Mouse (Mus musculus): Measurements from ENCODE around the gene Parvb. TPM values are rescaled to one million over a fixed set of nuclear protein-coding genes. Genes with fewer than 3 reads are reported as not detected.
"Not testable (repeated sequence)": the region's sequence is repeated elsewhere in the genome, so short reads cannot be mapped to it uniquely, and the experiment has no call there.

Gene Parvb
- polyA plus RNA-seq, 1 experiment from 2014 or later, result 21.1 TPM

- Histone ChIP-seq H3K4me3 (ENCODE audit: low read depth, low read length) (no peak overlapping the region), H3K27ac (ENCODE audit: low read depth, low read length) (no peak overlapping the region), H3K27me3 (ENCODE audit: control insufficient read depth, insufficient read depth, low read length) (no peaks in the 10 kb centered on the region), H3K4me2 (no peak overlapping the region), H3K9me3 (replicated peaks; ENCODE audit: control insufficient read depth, low read length) (no peaks in the 10 kb centered on the region), H3K36me3 (ENCODE audit: control insufficient read depth, insufficient read depth, low read length) (peaks cover 5% of the 10 kb centered on the region; the same call in 1 of the 2 replicates), H3K9ac (ENCODE audit: low read depth, low read length) (no peak overlapping the region), H3K4me1 (ENCODE audit: control insufficient read depth, insufficient read depth, low read length) (peaks cover 6% of the 10 kb centered on the region; the same call in 1 of the 2 replicates)
- 76% methylated on average over 20 of the region's 20 CpGs for WGBS (ENCODE audit: insufficient replicate concordance)
- no peak for ATAC-seq (replicated peaks; ENCODE audit: insufficient number of reproducible peaks, low FRiP score, low TSS enrichment)
Measured at GRCm38 (mm10) chr15:84282206-84283085, 50.6 kb downstream of the Parvb start.

GRCm38 (mm10) chr15:84284059-84284458 is 52.2 kb downstream of the Parvb start:
- H3K4me3 ChIP-seq (ENCODE audit: low read depth, low read length), result no peak overlapping the region
- no peak overlapping the region for H3K4me2 ChIP-seq
- H3K4me1 ChIP-seq (ENCODE audit: control insufficient read depth, insufficient read depth, low read length), result peaks cover 6% of the 10 kb centered on the region; the same call in 1 of the 2 replicates
- H3K27ac ChIP-seq (ENCODE audit: low read depth, low read length), result no peak overlapping the region
- 59% methylated on average over 5 of the region's 5 CpGs for WGBS (ENCODE audit: insufficient replicate concordance)
- ATAC-seq (replicated peaks; ENCODE audit: insufficient number of reproducible peaks, low FRiP score, low TSS enrichment), result no peak
- H3K9ac ChIP-seq (ENCODE audit: low read depth, low read length), result no peak overlapping the region
- H3K9me3 ChIP-seq (replicated peaks; ENCODE audit: control insufficient read depth, low read length), result no peaks in the 10 kb centered on the region
- peaks cover 5% of the 10 kb centered on the region; the same call in 1 of the 2 replicates for H3K36me3 ChIP-seq (ENCODE audit: control insufficient read depth, insufficient read depth, low read length)
- H3K27me3 ChIP-seq (ENCODE audit: control insufficient read depth, insufficient read depth, low read length), result no peaks in the 10 kb centered on the region

DNA sequence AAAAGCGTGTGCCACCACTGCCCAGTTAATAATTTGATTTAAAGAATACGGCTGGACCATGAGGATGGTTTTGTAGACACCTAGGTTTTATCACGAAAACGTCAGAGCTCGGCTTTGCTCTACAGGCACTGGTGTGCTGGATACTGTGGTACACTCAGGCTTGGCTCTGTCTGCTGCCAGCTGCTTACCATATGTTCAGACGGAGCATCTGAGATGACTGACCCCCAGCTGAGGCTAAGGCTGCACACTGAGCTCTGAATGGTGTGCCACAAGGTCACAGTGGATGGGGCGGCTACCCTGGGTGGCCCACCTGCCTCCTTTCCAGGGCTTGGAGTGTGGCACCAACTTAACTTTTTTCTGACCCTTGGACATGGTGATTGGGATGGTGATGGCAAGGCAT is 53.6 kb downstream of the Parvb start:
- no peak overlapping the region for H3K27ac ChIP-seq (ENCODE audit: low read depth, low read length)
- no peak overlapping the region for H3K4me3 ChIP-seq (ENCODE audit: low read depth, low read length)
- H3K9ac ChIP-seq (ENCODE audit: low read depth, low read length), result no peak overlapping the region
- H3K4me1 ChIP-seq (ENCODE audit: control insufficient read depth, insufficient read depth, low read length), result peaks cover 6% of the 10 kb centered on the region; the same call in 1 of the 2 replicates
- H3K4me2 ChIP-seq, result no peak overlapping the region
- H3K9me3 ChIP-seq (replicated peaks; ENCODE audit: control insufficient read depth, low read length), result no peaks in the 10 kb centered on the region
- WGBS (ENCODE audit: insufficient replicate concordance), result 84% methylated on average over 7 of the region's 7 CpGs
- no peak for ATAC-seq (replicated peaks; ENCODE audit: insufficient number of reproducible peaks, low FRiP score, low TSS enrichment)
- 0 out of 2 replicates have a peak, but pooled peaks cover 2% of the 10 kb centered on the region for H3K36me3 ChIP-seq (ENCODE audit: control insufficient read depth, insufficient read depth, low read length)
- no peaks in the 10 kb centered on the region for H3K27me3 ChIP-seq (ENCODE audit: control insufficient read depth, insufficient read depth, low read length)

DNA sequence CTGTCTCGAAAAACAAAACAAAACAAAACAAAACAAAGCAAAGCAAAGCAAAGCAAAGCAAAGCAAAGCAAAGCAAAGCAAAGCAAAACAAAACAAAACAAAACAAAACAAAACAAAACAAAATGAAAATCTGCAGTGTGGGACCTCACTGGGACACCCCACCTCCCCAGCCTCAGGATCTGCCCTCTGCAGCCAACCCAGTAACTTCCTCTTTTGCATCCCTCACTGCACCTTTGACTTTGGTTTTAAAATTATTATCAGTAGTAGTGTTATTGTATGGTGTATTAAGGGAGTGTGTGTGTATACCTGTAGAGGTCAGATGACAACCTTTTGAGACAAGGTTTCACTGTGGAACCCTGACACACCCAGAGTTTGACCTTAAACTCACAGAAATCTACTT is 57.1 kb downstream of the Parvb start:
- not testable (repeated sequence) for H3K4me1 ChIP-seq (ENCODE audit: control insufficient read depth, insufficient read depth, low read length); H3K9ac ChIP-seq (ENCODE audit: low read depth, low read length); H3K27ac ChIP-seq (ENCODE audit: low read depth, low read length); H3K4me3 ChIP-seq (ENCODE audit: low read depth, low read length); H3K4me2 ChIP-seq; H3K36me3 ChIP-seq (ENCODE audit: control insufficient read depth, insufficient read depth, low read length); H3K27me3 ChIP-seq (ENCODE audit: control insufficient read depth, insufficient read depth, low read length); ATAC-seq (replicated peaks; ENCODE audit: insufficient number of reproducible peaks, low FRiP score, low TSS enrichment); H3K9me3 ChIP-seq (replicated peaks; ENCODE audit: control insufficient read depth, low read length)
- 80% methylated on average over 1 of the region's 1 CpGs for WGBS (ENCODE audit: insufficient replicate concordance)

- Histone ChIP-seq H3K4me2 (no peak overlapping the region), H3K4me3 (ENCODE audit: low read depth, low read length) (no peak overlapping the region), H3K9ac (ENCODE audit: low read depth, low read length) (no peak overlapping the region), H3K27me3 (ENCODE audit: control insufficient read depth, insufficient read depth, low read length) (no peaks in the 10 kb centered on the region), H3K4me1 (ENCODE audit: control insufficient read depth, insufficient read depth, low read length) (peaks cover 6% of the 10 kb centered on the region; the same call in 1 of the 2 replicates), H3K36me3 (ENCODE audit: control insufficient read depth, insufficient read depth, low read length) (peaks cover 5% of the 10 kb centered on the region; the same call in 1 of the 2 replicates), H3K27ac (ENCODE audit: low read depth, low read length) (no peak overlapping the region), H3K9me3 (replicated peaks; ENCODE audit: control insufficient read depth, low read length) (no peaks in the 10 kb centered on the region)
- ATAC-seq (replicated peaks; ENCODE audit: insufficient number of reproducible peaks, low FRiP score, low TSS enrichment), result no peak
- WGBS (ENCODE audit: insufficient replicate concordance), result 83% methylated on average over 5 of the region's 5 CpGs
Measured at GRCm38 (mm10) chr15:84291097-84291496, 59.3 kb downstream of the Parvb start.

DNA sequence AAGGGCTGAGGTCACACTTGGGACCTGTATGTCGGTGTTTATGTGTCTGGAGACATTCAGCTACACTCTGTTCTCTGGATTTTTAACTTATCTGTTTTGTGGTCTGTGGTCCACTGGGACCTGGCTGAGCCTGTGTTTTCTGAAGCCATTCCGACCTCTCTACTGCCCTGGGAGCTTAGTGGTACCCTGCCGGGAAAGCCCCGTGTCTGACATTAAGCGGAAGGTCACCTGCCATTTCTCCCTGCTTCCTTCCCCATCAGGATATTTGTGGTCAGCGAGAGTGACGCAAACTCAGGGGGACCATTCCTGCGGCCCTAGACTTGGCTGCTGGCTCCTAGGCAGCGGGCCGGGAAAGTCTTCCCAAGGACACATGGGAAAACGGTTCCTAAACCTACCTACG is 61.7 kb downstream of the Parvb start:
- Histone ChIP-seq H3K36me3 (ENCODE audit: control insufficient read depth, insufficient read depth, low read length) (peaks cover 5% of the 10 kb centered on the region; the same call in 1 of the 2 replicates), H3K4me1 (ENCODE audit: control insufficient read depth, insufficient read depth, low read length) (no peaks in the 10 kb centered on the region), H3K4me2 (no peak overlapping the region), H3K27me3 (ENCODE audit: control insufficient read depth, insufficient read depth, low read length) (no peaks in the 10 kb centered on the region), H3K27ac (ENCODE audit: low read depth, low read length) (no peak overlapping the region), H3K9ac (ENCODE audit: low read depth, low read length) (no peak overlapping the region), H3K9me3 (replicated peaks; ENCODE audit: control insufficient read depth, low read length) (no peaks in the 10 kb centered on the region), H3K4me3 (ENCODE audit: low read depth, low read length) (no peak overlapping the region)
- WGBS (ENCODE audit: insufficient replicate concordance), result 72% methylated on average over 12 of the region's 12 CpGs
- ATAC-seq (replicated peaks; ENCODE audit: insufficient number of reproducible peaks, low FRiP score, low TSS enrichment), result no peak

DNA sequence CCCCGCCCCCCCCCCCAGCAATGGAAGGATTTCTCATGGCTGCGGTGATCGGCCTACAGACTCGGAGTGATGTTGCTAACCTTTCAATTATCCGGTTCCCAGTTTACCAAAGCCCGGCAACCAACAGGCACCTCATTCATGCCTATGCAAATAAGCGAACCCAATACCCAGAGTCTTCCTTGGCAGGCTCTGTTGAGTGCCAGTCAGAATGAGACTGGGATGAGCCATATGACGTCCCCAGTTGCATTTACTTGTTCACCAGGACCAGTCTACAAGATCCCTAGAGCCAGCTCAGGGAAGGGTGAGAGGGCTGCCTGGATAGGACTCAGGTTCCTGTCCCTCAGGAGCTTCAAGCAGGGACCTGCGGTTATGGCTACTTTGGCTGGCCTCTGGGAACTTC is 62.5 kb downstream of the Parvb start:
- 83% methylated on average over 7 of the region's 9 CpGs for WGBS (ENCODE audit: insufficient replicate concordance)
- H3K9ac ChIP-seq (ENCODE audit: low read depth, low read length), result no peak overlapping the region
- H3K4me3 ChIP-seq (ENCODE audit: low read depth, low read length), result no peak overlapping the region
- 0 out of 2 replicates have a peak, but pooled peaks cover 3% of the 10 kb centered on the region for H3K4me1 ChIP-seq (ENCODE audit: control insufficient read depth, insufficient read depth, low read length)
- H3K36me3 ChIP-seq (ENCODE audit: control insufficient read depth, insufficient read depth, low read length), result peaks cover 5% of the 10 kb centered on the region; the same call in 1 of the 2 replicates
- no peaks in the 10 kb centered on the region for H3K9me3 ChIP-seq (replicated peaks; ENCODE audit: control insufficient read depth, low read length)
- H3K27ac ChIP-seq (ENCODE audit: low read depth, low read length), result no peak overlapping the region
- H3K27me3 ChIP-seq (ENCODE audit: control insufficient read depth, insufficient read depth, low read length), result no peaks in the 10 kb centered on the region
- ATAC-seq (replicated peaks; ENCODE audit: insufficient number of reproducible peaks, low FRiP score, low TSS enrichment), result no peak
- H3K4me2 ChIP-seq, result no peak overlapping the region

DNA sequence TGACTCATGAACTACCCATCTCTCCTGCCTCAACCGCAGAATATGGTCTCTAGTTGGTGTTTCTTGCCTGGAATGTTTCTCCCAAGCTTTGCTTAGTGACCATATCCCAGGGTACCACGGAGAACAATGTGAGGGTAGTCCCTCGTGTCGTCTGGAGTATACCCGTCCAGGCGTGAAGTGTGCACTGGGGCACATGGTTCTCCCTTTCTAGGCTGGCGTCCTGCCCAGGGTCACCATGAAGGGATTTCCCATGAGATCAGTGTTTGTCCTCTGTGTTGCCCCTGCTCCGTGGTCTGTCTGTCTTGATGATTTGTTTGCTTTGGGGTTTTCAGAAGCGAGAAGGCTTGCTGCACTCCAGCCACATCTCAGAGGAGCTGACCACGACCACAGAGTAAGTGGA is 63.4 kb downstream of the Parvb start:
- H3K27me3 ChIP-seq (ENCODE audit: control insufficient read depth, insufficient read depth, low read length), result no peaks in the 10 kb centered on the region
- H3K36me3 ChIP-seq (ENCODE audit: control insufficient read depth, insufficient read depth, low read length), result peaks cover 5% of the 10 kb centered on the region; the same call in 1 of the 2 replicates
- H3K4me2 ChIP-seq, result no peak overlapping the region
- ATAC-seq (replicated peaks; ENCODE audit: insufficient number of reproducible peaks, low FRiP score, low TSS enrichment), result no peak
- H3K9me3 ChIP-seq (replicated peaks; ENCODE audit: control insufficient read depth, low read length), result no peaks in the 10 kb centered on the region
- H3K9ac ChIP-seq (ENCODE audit: low read depth, low read length), result no peak overlapping the region
- no peak overlapping the region for H3K4me3 ChIP-seq (ENCODE audit: low read depth, low read length)
- WGBS (ENCODE audit: insufficient replicate concordance), result 86% methylated on average over 10 of the region's 10 CpGs
- H3K4me1 ChIP-seq (ENCODE audit: control insufficient read depth, insufficient read depth, low read length), result peaks cover 12% of the 10 kb centered on the region
- H3K27ac ChIP-seq (ENCODE audit: low read depth, low read length), result no peak overlapping the region

Data from heart, embryonic 11.5 days (tissue).